Mouse (Mus musculus) lung, postnatal 0 days (tissue): ENCODE results near the gene Zfp787.

Experiments used
- CTCF ChIP-seq: IDR thresholded peaks from 2 replicates; pipeline ENCODE4 v1.5.1; 2016; ENCODE audit warnings: antibody characterized with exemption, mild to moderate bottlenecking
- EP300 ChIP-seq: IDR thresholded peaks from 2 replicates; pipeline ENCODE4 v1.6.1; 2016; ENCODE audit warnings: antibody characterized with exemption, mild to moderate bottlenecking, control low read depth

DNA sequence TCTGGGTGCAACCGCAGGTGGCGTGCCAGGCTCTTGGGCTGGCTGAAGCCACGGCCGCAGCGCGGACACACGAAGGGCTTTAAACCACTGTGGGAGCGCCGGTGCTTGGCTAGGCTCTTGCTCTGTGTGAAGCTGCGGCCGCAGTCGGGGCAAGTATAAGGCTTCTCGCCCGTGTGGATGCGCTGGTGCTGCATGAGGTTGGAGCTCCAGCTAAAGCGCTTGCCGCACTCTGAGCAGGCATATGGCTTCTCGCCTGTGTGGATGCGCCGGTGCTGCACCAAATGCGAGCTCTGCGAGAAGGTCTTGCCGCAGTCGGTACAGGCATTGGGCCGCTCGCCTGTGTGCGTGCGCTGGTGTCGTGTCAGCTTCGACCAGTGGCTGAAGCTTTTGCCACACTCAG lies 23.2 kb downstream of the Zfp787 start:
- TF ChIP-seq CTCF (no peak), EP300 (no peak)
